In genomic region chr7:84273930-84274329, GRCm38 (mm10) we compare ENCODE assay signal across 23 mouse cellular contexts.
DNase-seq lines count a peak whose midpoint lies in the region; ATAC-seq and TF ChIP-seq lines count a peak whose summit lies in the region.
"Had no signal": no experiment of that assay in that cellular context is flagged by ENCODE, and none has a peak within 500 bp of the region (broad histone marks: within the 10 kb centered on the region; RNA-seq: fewer than 3 reads in every experiment).

No protein-coding gene starts in this region.

- H3K9me3 ChIP-seq in forebrain, embryonic 14.5 days (replicated peaks; ENCODE audit: control insufficient read depth, low read length) = no peaks in the 10 kb centered on the region
- H3K9me3 ChIP-seq in forebrain, embryonic 16.5 days (ENCODE audit: control insufficient read depth, low read length) = no peaks in the 10 kb centered on the region
- H3K9me3 ChIP-seq in intestine, postnatal 0 days (ENCODE audit: control insufficient read depth) = no peaks in the 10 kb centered on the region
- no peaks in the 10 kb centered on the region for H3K9me3 ChIP-seq in intestine, embryonic 15.5 days
- H3K9me3 ChIP-seq: forebrain, embryonic 10.5 days; limb, embryonic 13.5 days; midbrain, embryonic 10.5 days had no signal

- no peak overlapping the region for H3K4me3 ChIP-seq in forebrain, embryonic 14.5 days (ENCODE audit: low read depth, low read length)
- no peak overlapping the region for H3K4me3 ChIP-seq in forebrain, embryonic 16.5 days (replicated peaks; ENCODE audit: low read length)
- no peak overlapping the region for H3K4me3 ChIP-seq in intestine, postnatal 0 days (ENCODE audit: low read depth, low read length)
- no peak overlapping the region for H3K4me3 ChIP-seq in intestine, embryonic 15.5 days (replicated peaks)
- H3K4me3 ChIP-seq: forebrain, embryonic 10.5 days; limb, embryonic 13.5 days; midbrain, embryonic 10.5 days had no signal

- H3K9ac ChIP-seq in forebrain, embryonic 14.5 days (ENCODE audit: low read length) = no peak overlapping the region
- H3K9ac ChIP-seq in forebrain, embryonic 16.5 days (replicated peaks; ENCODE audit: low read depth, low read length) = no peak overlapping the region
- H3K9ac ChIP-seq in intestine, postnatal 0 days (ENCODE audit: low read depth, low read length) = no peak overlapping the region
- H3K9ac ChIP-seq in intestine, embryonic 15.5 days = no peak overlapping the region
- H3K9ac ChIP-seq: limb, embryonic 13.5 days; liver, embryonic 14.5 days had no signal

- no peaks in the 10 kb centered on the region for H3K27me3 ChIP-seq in forebrain, embryonic 14.5 days (replicated peaks; ENCODE audit: control insufficient read depth, insufficient read depth, low read length)
- H3K27me3 ChIP-seq in forebrain, embryonic 16.5 days (replicated peaks; ENCODE audit: control insufficient read depth, insufficient read depth, low read length) = no peaks in the 10 kb centered on the region
- H3K27me3 ChIP-seq in intestine, postnatal 0 days (replicated peaks; ENCODE audit: control insufficient read depth, insufficient read depth, low read length) = no peaks in the 10 kb centered on the region
- no peaks in the 10 kb centered on the region for H3K27me3 ChIP-seq in intestine, embryonic 15.5 days (replicated peaks)
- H3K27me3 ChIP-seq: limb, embryonic 13.5 days had no signal

- TF ChIP-seq CTCF in intestine, postnatal 0 days (IDR thresholded peaks at IDR 0.05; ENCODE audit: low read depth) = peak; percentile 47
- TF ChIP-seq CTCF in brain, embryonic 14.5 days (IDR thresholded peaks at IDR 0.05; ENCODE audit: borderline replicate concordance, extremely low read depth, insufficient read depth, insufficient read length) = no peak

- peak; percentile 13 for DNase-seq in forebrain, embryonic 14.5 days (ENCODE audit: low spot score)
- DNase-seq in lung, postnatal 36 days = peak; percentile 17
- DNase-seq in lung, postnatal 4 days = no peak
- peak; percentile 24 for DNase-seq in brain, embryonic 14.5 days (ENCODE audit: low read depth)
- no peak for DNase-seq in kidney, postnatal 36 days
- DNase-seq: cerebellum, adult 8-10 months; heart, postnatal 36 days; kidney, adult 18-20 months; kidney, postnatal 10 days; layer of hippocampus, adult 9-11 months; right cerebral cortex, postnatal 14 days; spleen, adult 18-20 months; thymus, postnatal 4 days had no signal

- H3K4me1 ChIP-seq in forebrain, embryonic 14.5 days (ENCODE audit: control insufficient read depth, insufficient read depth, low read length) = no peaks in the 10 kb centered on the region
- H3K4me1 ChIP-seq in forebrain, embryonic 16.5 days (replicated peaks; ENCODE audit: control insufficient read depth, insufficient read depth, low read length) = peaks cover 3% of the 10 kb centered on the region
- no peaks in the 10 kb centered on the region for H3K4me1 ChIP-seq in intestine, postnatal 0 days (replicated peaks; ENCODE audit: control insufficient read depth, insufficient read depth, low read length)
- H3K4me1 ChIP-seq in intestine, embryonic 15.5 days (replicated peaks) = no peaks in the 10 kb centered on the region
- H3K4me1 ChIP-seq: midbrain, embryonic 10.5 days had no signal

- WGBS in forebrain, embryonic 14.5 days = 79% methylated on average over 6 of the region's 6 CpGs
- WGBS in forebrain, embryonic 16.5 days = 73% methylated on average over 6 of the region's 6 CpGs
- WGBS in intestine, postnatal 0 days = 89% methylated on average over 6 of the region's 6 CpGs
- 86% methylated on average over 6 of the region's 6 CpGs for WGBS in intestine, embryonic 15.5 days

- ATAC-seq in forebrain, embryonic 14.5 days = no peak
- ATAC-seq in forebrain, embryonic 16.5 days = no peak
- no peak for ATAC-seq in intestine, postnatal 0 days
- no peak for ATAC-seq in intestine, embryonic 15.5 days
- ATAC-seq: hindbrain, embryonic 16.5 days had no signal

- peaks cover 83% of the 10 kb centered on the region for H3K36me3 ChIP-seq in forebrain, embryonic 14.5 days (ENCODE audit: control insufficient read depth, insufficient read depth, low read length)
- H3K36me3 ChIP-seq in forebrain, embryonic 16.5 days (ENCODE audit: control insufficient read depth, insufficient read depth) = peaks cover 5% of the 10 kb centered on the region; the same call in 1 of the 2 replicates
- no peaks in the 10 kb centered on the region for H3K36me3 ChIP-seq in intestine, postnatal 0 days (ENCODE audit: control insufficient read depth, insufficient read depth)
- no peaks in the 10 kb centered on the region for H3K36me3 ChIP-seq in intestine, embryonic 15.5 days

- no peak for TF ChIP-seq POLR2A in brain, embryonic 14.5 days (IDR thresholded peaks at IDR 0.05; ENCODE audit: borderline replicate concordance, extremely low read depth, insufficient read depth, insufficient read length, poor library complexity, severe bottlenecking)

- H3K4me2 ChIP-seq in forebrain, embryonic 14.5 days (ENCODE audit: low read length) = no peak overlapping the region
- no peak overlapping the region for H3K4me2 ChIP-seq in forebrain, embryonic 16.5 days (ENCODE audit: low read length)
- H3K4me2 ChIP-seq in intestine, postnatal 0 days (replicated peaks; ENCODE audit: low read depth) = no peak overlapping the region
- no peak overlapping the region for H3K4me2 ChIP-seq in intestine, embryonic 15.5 days (replicated peaks)
- H3K4me2 ChIP-seq: heart, embryonic 11.5 days; limb, embryonic 13.5 days had no signal

- H3K27ac ChIP-seq in forebrain, embryonic 14.5 days (ENCODE audit: low read depth, low read length) = 0 out of 2 replicates have a peak overlapping the region, but pooled peaks have one; percentile 14
- H3K27ac ChIP-seq in forebrain, embryonic 16.5 days (ENCODE audit: low read length) = no peak overlapping the region
- H3K27ac ChIP-seq in intestine, postnatal 0 days (ENCODE audit: low read depth, low read length) = no peak overlapping the region
- H3K27ac ChIP-seq in intestine, embryonic 15.5 days = no peak overlapping the region
- H3K27ac ChIP-seq: forebrain, embryonic 10.5 days; limb, embryonic 13.5 days; liver, embryonic 14.5 days; macrophage; midbrain, embryonic 10.5 days had no signal

Comparison
In these comparisons a context has a peak if more than half of its experiments do, and no peak if none do; other contexts are left out.
1. DNase-seq: peak in forebrain, embryonic 14.5 days (single experiment), lung, postnatal 36 days (single experiment) and brain, embryonic 14.5 days (single experiment); none in lung, postnatal 4 days (0 of 2) and kidney, postnatal 36 days (0 of 2).